Mouse (Mus musculus) stomach, postnatal 0 days (tissue): ENCODE measurements around the gene Nek7.

Experiments
- CTCF ChIP-seq: IDR thresholded peaks from 2 replicates; pipeline ENCODE4 v1.5.1; 2016; ENCODE audit warnings: antibody characterized with exemption, low read depth, mild to moderate bottlenecking, moderate library complexity
- EP300 ChIP-seq: optimal IDR thresholded peaks from 2 replicates; pipeline ENCODE3; 2016; ENCODE audit warnings: antibody characterized with exemption

DNA sequence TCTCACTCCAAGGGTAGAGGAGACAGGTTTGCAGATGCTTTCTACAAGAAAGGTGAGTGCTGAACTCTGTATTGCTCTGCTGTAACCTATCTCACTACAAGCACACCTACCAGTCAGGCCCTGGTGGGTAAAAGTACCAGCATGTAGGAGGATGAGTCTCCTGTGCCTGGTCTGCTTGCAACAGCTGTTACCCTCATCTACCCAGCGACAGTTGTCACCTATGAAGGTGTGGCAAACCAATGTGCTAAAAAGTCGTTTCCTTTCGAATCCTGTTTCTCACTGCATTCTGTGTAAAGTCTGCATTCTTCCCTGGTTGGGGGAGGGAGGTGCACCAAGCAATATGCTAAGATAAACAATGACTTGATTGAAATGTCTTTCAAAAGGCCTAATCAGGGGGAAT is 32.1 kb downstream of the Nek7 start:
- TF ChIP-seq CTCF, result no peak
- TF ChIP-seq EP300, result no peak
